Mouse (Mus musculus): ENCODE measurements around the gene Omd. TPM values are rescaled to one million over a fixed set of nuclear protein-coding genes. Genes with fewer than 3 reads are reported as not detected.

Omd gene
- polyA plus RNA-seq, 1 experiment from 2014 or later: 1.3 TPM

- Histone ChIP-seq H3K4me3 (ENCODE audit: low read length) (no peak overlapping the region), H3K27ac (ENCODE audit: low read depth, low read length) (no peak overlapping the region), H3K9me3 (ENCODE audit: control insufficient read depth, low read length) (no peaks in the 10 kb centered on the region), H3K9ac (ENCODE audit: low read depth, low read length) (no peak overlapping the region), H3K36me3 (ENCODE audit: control insufficient read depth, insufficient read depth, low read length) (no peaks in the 10 kb centered on the region), H3K27me3 (replicated peaks; ENCODE audit: control insufficient read depth, insufficient read depth, low read length) (no peaks in the 10 kb centered on the region), H3K4me2 (ENCODE audit: low read length) (no peak overlapping the region), H3K4me1 (ENCODE audit: control insufficient read depth, insufficient read depth, low read depth, low read length) (no peaks in the 10 kb centered on the region)
- ATAC-seq: no peak
- 95% methylated on average over 2 of the region's 2 CpGs for WGBS
Observed at GRCm38 (mm10) chr13:49639965-49640364, 57.7 kb downstream of the Omd start.

Other genes with a start within 250 kb of the Omd start
- 25.3 and 30.5 TPM in 2 replicates for gene Bicd2, start 240.9 kb upstream of the Omd start, polyA plus RNA-seq (2015; fragmentation: Nextera tagmentation; extraction: Ambion mirVana)
- gene Ippk, start 161.2 kb upstream of the Omd start, polyA plus RNA-seq (2015; fragmentation: Nextera tagmentation; extraction: Ambion mirVana): 13.6 and 14.3 TPM in 2 replicates
- 0.55 and 1.2 TPM in 2 replicates for gene Tes3-ps, start 89.1 kb upstream of the Omd start, polyA plus RNA-seq (2015; fragmentation: Nextera tagmentation; extraction: Ambion mirVana)
- gene Ecm2, start 77.7 kb upstream of the Omd start, polyA plus RNA-seq (2015; fragmentation: Nextera tagmentation; extraction: Ambion mirVana): 2.6 and 2.7 TPM in 2 replicates
- gene Aspn, start 38.0 kb upstream of the Omd start, polyA plus RNA-seq (2015; fragmentation: Nextera tagmentation; extraction: Ambion mirVana): 0.84 and 5.3 TPM in 2 replicates
- gene Ogn, start 25.6 kb downstream of the Omd start, polyA plus RNA-seq (2015; fragmentation: Nextera tagmentation; extraction: Ambion mirVana): 14.1 and 18.9 TPM in 2 replicates
- gene Cenpp, start 70.3 kb downstream of the Omd start, polyA plus RNA-seq (2015; fragmentation: Nextera tagmentation; extraction: Ambion mirVana): 5.7 and 7.9 TPM in 2 replicates
- gene Nol8, start 70.6 kb downstream of the Omd start, polyA plus RNA-seq (2015; fragmentation: Nextera tagmentation; extraction: Ambion mirVana): 13.2 and 14.7 TPM in 2 replicates
- gene Iars, start 99.6 kb downstream of the Omd start, polyA plus RNA-seq (2015; fragmentation: Nextera tagmentation; extraction: Ambion mirVana): 47.3 and 54.2 TPM in 2 replicates
- gene Gm30302, start 216.5 kb downstream of the Omd start, polyA plus RNA-seq (2015; fragmentation: Nextera tagmentation; extraction: Ambion mirVana): not detected in 2 replicates